Mouse (Mus musculus): Measurements from ENCODE around the gene Pim3. TPM values are rescaled to one million over a fixed set of nuclear protein-coding genes. Genes with fewer than 3 reads are reported as not detected.
A peak's percentile ranks its signal among the peaks of the same experiment; 100 is the strongest.

Gene Pim3
- polyA plus RNA-seq, 1 experiment: 68.3 TPM

- H3K27me3 ChIP-seq (ENCODE audit: control insufficient read depth, insufficient read depth, insufficient read length): no peaks in the 10 kb centered on the region
- no peak overlapping the region for H3ac ChIP-seq (ENCODE audit: control insufficient read depth, insufficient read length, low read depth)
- H3K79me2 ChIP-seq (ENCODE audit: control insufficient read depth, insufficient read depth): peaks cover 22% of the 10 kb centered on the region
- H3K36me3 ChIP-seq (ENCODE audit: control insufficient read depth, insufficient read depth): peaks cover 9% of the 10 kb centered on the region
- H3K4me3 ChIP-seq (ENCODE audit: insufficient read depth, poor library complexity, severe bottlenecking): no peak overlapping the region
- TF ChIP-seq USF1 (IDR thresholded peaks at IDR 0.05; ENCODE audit: low read depth) (no peak), MYOD1 (IDR thresholded peaks at IDR 0.05; ENCODE audit: control insufficient read depth, insufficient read length, low read depth) (no peak), FOSL1 (IDR thresholded peaks at IDR 0.05; ENCODE audit: insufficient read depth, low read length, poor library complexity, severe bottlenecking) (no peak), MAX (IDR thresholded peaks at IDR 0.05) (no peak), CTCF (IDR thresholded peaks at IDR 0.05; ENCODE audit: control insufficient read depth, insufficient read depth, insufficient read length) (no peak), CEBPB (IDR thresholded peaks at IDR 0.05; ENCODE audit: low read depth) (no peak), MYOG (IDR thresholded peaks at IDR 0.05; ENCODE audit: control insufficient read depth, extremely low read depth, insufficient read length) (no peak)
- H3K79me3 ChIP-seq (ENCODE audit: low read depth): peaks cover 16% of the 10 kb centered on the region
Observed at GRCm38 (mm10) chr15:88859206-88859970, 2.6 kb upstream of the Pim3 start.

- TF ChIP-seq MYOG (IDR thresholded peaks at IDR 0.05; ENCODE audit: control insufficient read depth, extremely low read depth, insufficient read length) (no peak), USF1 (IDR thresholded peaks at IDR 0.05; ENCODE audit: low read depth) (no peak), MAX (IDR thresholded peaks at IDR 0.05) (no peak), FOSL1 (IDR thresholded peaks at IDR 0.05; ENCODE audit: insufficient read depth, low read length, poor library complexity, severe bottlenecking) (no peak), CTCF (IDR thresholded peaks at IDR 0.05; ENCODE audit: control insufficient read depth, insufficient read depth, insufficient read length) (no peak), CEBPB (IDR thresholded peaks at IDR 0.05; ENCODE audit: low read depth) (no peak), MYOD1 (IDR thresholded peaks at IDR 0.05; ENCODE audit: control insufficient read depth, insufficient read length, low read depth) (no peak)
- Histone ChIP-seq H3K79me2 (ENCODE audit: control insufficient read depth, insufficient read depth) (peaks cover 36% of the 10 kb centered on the region), H3K79me3 (ENCODE audit: low read depth) (peaks cover 29% of the 10 kb centered on the region), H3ac (ENCODE audit: control insufficient read depth, insufficient read length, low read depth) (no peak overlapping the region), H3K36me3 (ENCODE audit: control insufficient read depth, insufficient read depth) (peaks cover 23% of the 10 kb centered on the region), H3K27me3 (ENCODE audit: control insufficient read depth, insufficient read depth, insufficient read length) (no peaks in the 10 kb centered on the region), H3K4me3 (ENCODE audit: insufficient read depth, poor library complexity, severe bottlenecking) (no peak overlapping the region)
Observed at GRCm38 (mm10) chr15:88860781-88861180, 1.2 kb upstream of the Pim3 start.

DNA sequence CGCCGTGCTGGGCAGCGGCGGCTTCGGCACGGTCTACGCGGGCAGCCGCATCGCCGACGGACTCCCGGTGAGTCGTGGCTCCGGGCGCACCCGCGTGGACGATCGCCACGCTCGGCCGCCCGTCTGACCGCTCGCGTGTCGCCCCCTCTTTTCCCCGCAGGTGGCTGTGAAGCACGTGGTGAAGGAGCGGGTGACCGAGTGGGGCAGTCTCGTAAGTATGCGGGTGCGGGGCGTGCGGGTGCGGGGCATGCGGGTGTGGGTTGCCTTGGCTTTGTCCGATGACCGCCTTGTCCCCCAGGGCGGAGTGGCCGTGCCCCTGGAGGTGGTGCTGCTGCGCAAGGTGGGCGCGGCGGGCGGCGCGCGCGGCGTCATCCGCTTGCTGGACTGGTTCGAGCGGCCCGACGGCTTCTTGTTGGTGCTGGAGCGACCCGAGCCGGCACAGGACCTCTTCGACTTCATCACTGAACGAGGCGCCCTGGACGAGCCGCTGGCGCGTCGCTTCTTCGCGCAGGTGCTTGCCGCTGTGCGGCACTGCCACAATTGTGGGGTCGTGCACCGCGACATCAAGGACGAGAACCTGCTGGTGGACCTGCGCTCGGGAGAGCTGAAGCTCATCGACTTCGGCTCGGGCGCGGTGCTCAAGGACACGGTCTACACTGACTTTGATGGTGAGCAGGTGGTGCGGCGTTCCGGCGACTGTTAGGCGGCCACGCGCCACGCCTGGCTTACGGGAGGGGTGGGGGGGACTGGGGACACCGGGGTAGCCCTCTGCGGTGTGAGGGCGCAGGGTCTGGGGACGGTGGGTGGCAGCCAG lies 1.1 kb downstream of the Pim3 start:
- Histone ChIP-seq H3K36me3 (ENCODE audit: control insufficient read depth, insufficient read depth) (peaks cover 35% of the 10 kb centered on the region), H3K79me3 (ENCODE audit: low read depth) (peaks cover 29% of the 10 kb centered on the region), H3K79me2 (ENCODE audit: control insufficient read depth, insufficient read depth) (peaks cover 47% of the 10 kb centered on the region), H3K4me3 (ENCODE audit: insufficient read depth, poor library complexity, severe bottlenecking) (peak overlapping the region; percentile 95), H3ac (ENCODE audit: control insufficient read depth, insufficient read length, low read depth) (peak overlapping the region; percentile 98), H3K27me3 (ENCODE audit: control insufficient read depth, insufficient read depth, insufficient read length) (no peaks in the 10 kb centered on the region)
- TF ChIP-seq MAX (IDR thresholded peaks at IDR 0.05) (peak; percentile 58), CEBPB (IDR thresholded peaks at IDR 0.05; ENCODE audit: low read depth) (no peak)

DNA sequence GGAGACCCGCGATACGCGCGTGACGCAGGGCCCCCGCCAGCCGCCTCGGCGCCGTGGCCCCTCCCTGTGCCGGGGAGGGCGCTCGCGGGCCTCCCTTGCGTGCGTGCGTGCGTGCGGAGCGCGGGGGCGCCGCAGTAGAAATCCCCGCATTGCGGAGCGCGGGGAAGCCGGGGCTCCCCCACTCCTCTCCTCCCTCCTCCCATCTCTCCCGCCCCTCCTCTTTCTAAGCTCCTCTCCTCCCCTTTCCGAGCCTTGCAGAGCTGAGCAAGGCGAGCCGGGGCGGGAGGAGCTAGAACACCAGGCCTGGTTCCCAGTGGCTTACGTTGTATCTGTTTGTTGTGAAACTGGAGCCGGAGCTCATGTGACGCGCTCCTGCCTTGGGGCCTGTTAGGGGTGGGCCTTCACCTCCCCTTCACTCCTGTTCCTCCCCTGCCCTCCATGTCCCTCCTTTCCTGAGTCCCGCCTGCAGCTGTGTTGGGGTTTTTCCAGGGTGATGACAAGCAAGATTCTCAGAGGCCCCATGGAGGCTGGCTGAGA lies 1.8 kb downstream of the Pim3 start:
- Histone ChIP-seq H3ac (ENCODE audit: control insufficient read depth, insufficient read length, low read depth) (peak overlapping the region; percentile 98), H3K36me3 (ENCODE audit: control insufficient read depth, insufficient read depth) (peaks cover 35% of the 10 kb centered on the region), H3K4me3 (ENCODE audit: insufficient read depth, poor library complexity, severe bottlenecking) (peak overlapping the region; percentile 95), H3K79me2 (ENCODE audit: control insufficient read depth, insufficient read depth) (peaks cover 47% of the 10 kb centered on the region), H3K79me3 (ENCODE audit: low read depth) (peaks cover 29% of the 10 kb centered on the region), H3K27me3 (ENCODE audit: control insufficient read depth, insufficient read depth, insufficient read length) (no peaks in the 10 kb centered on the region)
- TF ChIP-seq MAX (IDR thresholded peaks at IDR 0.05) (peak; percentile 87), FOSL1 (IDR thresholded peaks at IDR 0.05; ENCODE audit: insufficient read depth, low read length, poor library complexity, severe bottlenecking) (no peak), USF1 (IDR thresholded peaks at IDR 0.05; ENCODE audit: low read depth) (peak; percentile 91), MYOD1 (IDR thresholded peaks at IDR 0.05; ENCODE audit: control insufficient read depth, insufficient read length, low read depth) (peak; percentile 51), CTCF (IDR thresholded peaks at IDR 0.05; ENCODE audit: control insufficient read depth, insufficient read depth, insufficient read length) (peak; percentile 38)

- TF ChIP-seq MYOG (IDR thresholded peaks at IDR 0.05; ENCODE audit: control insufficient read depth, extremely low read depth, insufficient read length): no peak
- no peak for TF ChIP-seq CEBPB (IDR thresholded peaks at IDR 0.05; ENCODE audit: low read depth)
- TF ChIP-seq MAX (IDR thresholded peaks at IDR 0.05): no peak
- TF ChIP-seq FOSL1 (IDR thresholded peaks at IDR 0.05; ENCODE audit: insufficient read depth, low read length, poor library complexity, severe bottlenecking): no peak
- TF ChIP-seq USF1 (IDR thresholded peaks at IDR 0.05; ENCODE audit: low read depth): no peak
- TF ChIP-seq MYOD1 (IDR thresholded peaks at IDR 0.05; ENCODE audit: control insufficient read depth, insufficient read length, low read depth): no peak
- no peak for TF ChIP-seq CTCF (IDR thresholded peaks at IDR 0.05; ENCODE audit: control insufficient read depth, insufficient read depth, insufficient read length)
- peak overlapping the region; percentile 56 for H3ac ChIP-seq (ENCODE audit: control insufficient read depth, insufficient read length, low read depth)
- H3K36me3 ChIP-seq (ENCODE audit: control insufficient read depth, insufficient read depth): peaks cover 35% of the 10 kb centered on the region
- H3K79me2 ChIP-seq (ENCODE audit: control insufficient read depth, insufficient read depth): peaks cover 47% of the 10 kb centered on the region
- peaks cover 29% of the 10 kb centered on the region for H3K79me3 ChIP-seq (ENCODE audit: low read depth)
- peak overlapping the region; percentile 95 for H3K4me3 ChIP-seq (ENCODE audit: insufficient read depth, poor library complexity, severe bottlenecking)
- H3K27me3 ChIP-seq (ENCODE audit: control insufficient read depth, insufficient read depth, insufficient read length): no peaks in the 10 kb centered on the region
Observed at GRCm38 (mm10) chr15:88864270-88865030, 2.5 kb downstream of the Pim3 start.

Data from C2C12 (cell line).